Mouse (Mus musculus) heart, postnatal 14 days (tissue): ENCODE results near the gene 2210011C24Rik. TPM values are rescaled to one million over a fixed set of nuclear protein-coding genes. Genes with fewer than 3 reads are reported as not detected.

Source experiments
- DNase-seq, 2 experiments: peaks; one replicate each; pipeline ENCODE4 v3.0.0; 2021 to 2022
- intact Hi-C: fragments of 180-260 bp; cut with DNase I; formaldehyde crosslinking; loops from one replicate; pipeline ENCODE4 v1.15.1; 2025
- microRNA-seq, 2 experiments: library from miRNA; unstranded; fragments of <30 nt; microRNA quantifications; one replicate each; pipeline ENCODE4 v1.2.0; 2021 to 2022
- total RNA-seq, 2 experiments: library from RNA; stranded (reverse); gene quantifications; 2 replicates each; pipeline ENCODE4 v1.2.3; 2021

2210011C24Rik gene
- total RNA-seq, 2 experiments from 2014 or later: 1.8 to 2.3 TPM

GRCm38 (mm10) chr8:83972150-83973120, 39.5 kb downstream of the 2210011C24Rik start, which contains the start of gene Prkaca:
Prkaca (plus strand) TSS chr8:83972993.
- DNase-seq: peak; percentile 97 to 98
- intact Hi-C loops: no loop called here

- intact Hi-C loops: no loop called here
- no peak for DNase-seq
Observed at GRCm38 (mm10) chr8:83971661-83972060, 40.3 kb downstream of the 2210011C24Rik start.

GRCm38 (mm10) chr8:83971121-83971520, 40.9 kb downstream of the 2210011C24Rik start:
- intact Hi-C loops: no loop called here
- DNase-seq: no peak

GRCm38 (mm10) chr8:83967701-83968100, 44.3 kb downstream of the 2210011C24Rik start:
- intact Hi-C loops: no loop called here
- no peak for DNase-seq

- peak; percentile 45 to 69 for DNase-seq
- intact Hi-C loops: no loop called here
Observed at GRCm38 (mm10) chr8:83964015-83964765, 47.8 kb downstream of the 2210011C24Rik start.

Small RNA genes within 50 kb of the gene (microRNA-seq; reads per million reads assigned to microRNA genes)
- gene Mir1199 (3.4 to 6.5 reads per million in 2 experiments), gene Mir8111 (6.0 to 6.2 reads per million in 2 experiments)

Other genes with a start within 250 kb of the 2210011C24Rik start
- gene Adgrl1, start 112.1 kb downstream of the 2210011C24Rik start, total RNA-seq: 10 to 100 TPM; 21.1 to 21.6 TPM
- under 1 TPM; 0.22 to 0.91 TPM for gene Gm10644, start 57.0 kb downstream of the 2210011C24Rik start, total RNA-seq
- gene Asf1b, start 56.7 kb downstream of the 2210011C24Rik start, total RNA-seq: 1 to 10 TPM; 2.8 to 4.4 TPM
- gene Prkaca, start 39.2 kb downstream of the 2210011C24Rik start, total RNA-seq: 100 to 1,000 TPM; 386 to 395 TPM
- 10 to 100 TPM; 28.4 to 32.3 TPM for gene Samd1, start 14.5 kb downstream of the 2210011C24Rik start, total RNA-seq
- gene 1700067K01Rik, start 10.7 kb downstream of the 2210011C24Rik start, total RNA-seq: under 1 TPM; 0.33 to 0.80 TPM
- gene Palm3, start 9.3 kb upstream of the 2210011C24Rik start, total RNA-seq: under 1 TPM; 0.26 to 0.27 TPM
- 1 to 10 TPM; 4.2 to 5.8 TPM for gene Il27ra, start 30.4 kb upstream of the 2210011C24Rik start, total RNA-seq
- not detected for gene Rln3, start 32.8 kb upstream of the 2210011C24Rik start, total RNA-seq
- gene Gm10643, start 53.0 kb upstream of the 2210011C24Rik start, total RNA-seq: 1 to 10 TPM; 2.6 to 3.3 TPM
- gene Rfx1, start 54.7 kb upstream of the 2210011C24Rik start, total RNA-seq: 10 to 100 TPM; 12.2 to 12.7 TPM
- gene Dcaf15, start 92.6 kb upstream of the 2210011C24Rik start, total RNA-seq: 1 to 10 TPM; 9.7 to 9.8 TPM
- gene Podnl1, start 113.8 kb upstream of the 2210011C24Rik start, total RNA-seq: under 1 TPM in 1 of 2 experiments, not detected in 1; 0.12 TPM
- 10 to 100 TPM; 12.8 to 13.5 TPM for gene Cc2d1a, start 135.8 kb upstream of the 2210011C24Rik start, total RNA-seq
- under 1 TPM; 0.33 to 0.37 TPM for gene 4930432K21Rik, start 135.9 kb upstream of the 2210011C24Rik start, total RNA-seq
- gene Nanos3, start 173.0 kb upstream of the 2210011C24Rik start, total RNA-seq: 1 to 10 TPM; 1.8 to 2.0 TPM
- 10 to 100 TPM in 1 of 2 experiments, 1 to 10 TPM in 1; 9.1 to 10.1 TPM for gene Zswim4, start 224.9 kb upstream of the 2210011C24Rik start, total RNA-seq
- gene D8Ertd738e, start 237.5 kb upstream of the 2210011C24Rik start, total RNA-seq: 100 to 1,000 TPM; 213 to 217 TPM
- gene Mri1, start 245.2 kb upstream of the 2210011C24Rik start, total RNA-seq: 10 to 100 TPM in 1 of 2 experiments, 1 to 10 TPM in 1; 7.6 to 12.5 TPM